Mouse (Mus musculus) small intestine, adult 2 months (tissue): ENCODE data around the gene Spata7.

Experiments
- CTCF ChIP-seq: fragments of 200-500 bp; IDR thresholded peaks from 2 replicates; pipeline ENCODE4 v1.5.1; 2012; ENCODE audit warnings: low read depth, mild to moderate bottlenecking, control low read depth, inconsistent platforms, low read length, moderate library complexity, mixed read lengths; ENCODE audit not compliant: insufficient replicate concordance, insufficient read length; ENCODE audit errors: extremely low read depth
- POLR2A ChIP-seq: fragments of 200-500 bp; IDR thresholded peaks from 2 replicates; pipeline ENCODE4 v1.6.1; 2012; ENCODE audit warnings: low read depth, mild to moderate bottlenecking, control low read depth, inconsistent platforms, low read length, moderate library complexity

GRCm38 (mm10) chr12:98662617-98663016 is 34.7 kb downstream of the Spata7 start:
- TF ChIP-seq POLR2A (no peak), CTCF (no peak)
